Mouse (Mus musculus): ENCODE data around the gene Myo18b.

The Myo18b gene

GRCm38 (mm10) chr5:112895674-112896654 is at the start of gene Myo18b:
Myo18b (minus strand) TSS chr5:112896362.
- DNase-seq (ENCODE audit: low read depth, low spot score), result peak; percentile 27

- DNase-seq (ENCODE audit: low read depth, low spot score), result peak; percentile 52
Measured at GRCm38 (mm10) chr5:112945925-112946324, 49.8 kb upstream of the Myo18b start.

GRCm38 (mm10) chr5:112942244-112942643 is 46.1 kb upstream of the Myo18b start:
- DNase-seq (ENCODE audit: low read depth, low spot score), result peak; percentile 21

- no peak for DNase-seq (ENCODE audit: low read depth, low spot score)
Measured at GRCm38 (mm10) chr5:112941001-112941400, 44.8 kb upstream of the Myo18b start.

GRCm38 (mm10) chr5:112936632-112937031 is 40.5 kb upstream of the Myo18b start:
- DNase-seq (ENCODE audit: low read depth, low spot score), result no peak

- DNase-seq (ENCODE audit: low read depth, low spot score), result no peak
Measured at GRCm38 (mm10) chr5:112935436-112935835, 39.3 kb upstream of the Myo18b start.

GRCm38 (mm10) chr5:112932878-112933567 is 36.9 kb upstream of the Myo18b start:
- DNase-seq (ENCODE audit: low read depth, low spot score), result peak; percentile 34

GRCm38 (mm10) chr5:112931901-112932300 is 35.7 kb upstream of the Myo18b start:
- DNase-seq (ENCODE audit: low read depth, low spot score), result peak; percentile 66

GRCm38 (mm10) chr5:112928201-112928881 is 32.2 kb upstream of the Myo18b start:
- DNase-seq (ENCODE audit: low read depth, low spot score), result peak; percentile 75

- no peak for DNase-seq (ENCODE audit: low read depth, low spot score)
Measured at GRCm38 (mm10) chr5:112925422-112925821, 29.3 kb upstream of the Myo18b start.

GRCm38 (mm10) chr5:112924806-112925205 is 28.6 kb upstream of the Myo18b start:
- DNase-seq (ENCODE audit: low read depth, low spot score), result no peak

- no peak for DNase-seq (ENCODE audit: low read depth, low spot score)
Measured at GRCm38 (mm10) chr5:112923841-112924240, 27.7 kb upstream of the Myo18b start.

GRCm38 (mm10) chr5:112921914-112922313 is 25.8 kb upstream of the Myo18b start:
- DNase-seq (ENCODE audit: low read depth, low spot score), result no peak

- peak; percentile 47 for DNase-seq (ENCODE audit: low read depth, low spot score)
Measured at GRCm38 (mm10) chr5:112910381-112910780, 14.2 kb upstream of the Myo18b start.

GRCm38 (mm10) chr5:112908169-112908614 is 12.0 kb upstream of the Myo18b start:
- DNase-seq (ENCODE audit: low read depth, low spot score), result peak; percentile 52

GRCm38 (mm10) chr5:112907504-112907903 is 11.3 kb upstream of the Myo18b start:
- no peak for DNase-seq (ENCODE audit: low read depth, low spot score)

- DNase-seq (ENCODE audit: low read depth, low spot score), result no peak
Measured at GRCm38 (mm10) chr5:112893462-112894060, 2.6 kb downstream of the Myo18b start.

- no peak for DNase-seq (ENCODE audit: low read depth, low spot score)
Measured at GRCm38 (mm10) chr5:112892411-112892810, 3.8 kb downstream of the Myo18b start.

GRCm38 (mm10) chr5:112888651-112889050 is 7.5 kb downstream of the Myo18b start:
- DNase-seq (ENCODE audit: low read depth, low spot score), result no peak

GRCm38 (mm10) chr5:112886687-112887491 is 9.3 kb downstream of the Myo18b start:
- DNase-seq (ENCODE audit: low read depth, low spot score), result peak; percentile 83
